Mouse (Mus musculus): ENCODE data around the gene Gm49369.
"Not testable (repeated sequence)": the region's sequence is repeated elsewhere in the genome, so short reads cannot be mapped to it uniquely, and the experiment has no call there.

Gm49369 gene

GRCm38 (mm10) chr7:142326714-142327445, 55.6 kb downstream of the Gm49369 start:
- DNase-seq, result no peak

GRCm38 (mm10) chr7:142323396-142324117, 58.9 kb downstream of the Gm49369 start:
- DNase-seq, result no peak

- no peak for DNase-seq
These were observed 59.8 kb downstream of the Gm49369 start for GRCm38 (mm10) chr7:142322641-142323040.

GRCm38 (mm10) chr7:142321637-142322306, 60.7 kb downstream of the Gm49369 start:
- DNase-seq, result not testable (repeated sequence)
